Mouse (Mus musculus): ENCODE measurements around the gene Nog.
A peak's percentile ranks its signal among the peaks of the same experiment; 100 is the strongest.

Nog gene

GRCm38 (mm10) chr11:89267520-89267919 lies 34.6 kb downstream of the Nog start:
- no peak for DNase-seq

GRCm38 (mm10) chr11:89265080-89265479 lies 37.1 kb downstream of the Nog start:
- no peak for DNase-seq

- DNase-seq: no peak
Observed at GRCm38 (mm10) chr11:89259338-89259915, 42.7 kb downstream of the Nog start.

- DNase-seq: peak in 1 of 2 experiments; percentile 5
Observed at GRCm38 (mm10) chr11:89257893-89258292, 44.2 kb downstream of the Nog start.

- no peak for DNase-seq
Observed at GRCm38 (mm10) chr11:89253973-89254372, 48.2 kb downstream of the Nog start.
